Mouse (Mus musculus) forebrain, embryonic 10.5 days (tissue): ENCODE measurements around the gene Dzip1. TPM values are rescaled to one million over a fixed set of nuclear protein-coding genes. Genes with fewer than 3 reads are reported as not detected.
A peak's percentile ranks its signal among the peaks of the same experiment; 100 is the strongest.

Source experiments
- DNase-seq: peaks from one replicate; pipeline ENCODE4 v3.0.0-alpha.2; 2017; ENCODE audit warnings: low spot score; ENCODE audit errors: extremely low spot score
- H3K27ac ChIP-seq: fragments of 300-500 bp; sonication (generic); 2 replicates; pipeline ENCODE4 v1.5.1; 2016; ENCODE audit warnings: mild to moderate bottlenecking
- H3K27me3 ChIP-seq: fragments of 300-500 bp; sonication (generic); 2 replicates; pipeline ENCODE4 v1.6.1; 2016; ENCODE audit warnings: mild to moderate bottlenecking; ENCODE audit not compliant: poor library complexity, severe bottlenecking
- H3K36me3 ChIP-seq: fragments of 300-500 bp; sonication (generic); replicated peaks from 2 replicates; pipeline ENCODE4 v1.6.1; 2016; ENCODE audit warnings: mild to moderate bottlenecking, moderate library complexity
- H3K4me1 ChIP-seq: fragments of 300-500 bp; sonication (generic); 2 replicates; pipeline ENCODE4 v1.6.1; 2016
- H3K4me3 ChIP-seq: fragments of 300-500 bp; sonication (generic); 2 replicates; pipeline ENCODE4 v1.5.1; 2016; ENCODE audit warnings: mild to moderate bottlenecking, moderate library complexity
- H3K9me3 ChIP-seq: fragments of 300-500 bp; sonication (generic); 2 replicates; pipeline ENCODE4 v1.6.1; 2016; ENCODE audit warnings: mild to moderate bottlenecking, moderate library complexity
- WGBS: fragments of 180-500 bp; shearing (Covaris S2); methylation state at CpG from one replicate; pipeline ENCODE4 v1.1.7; 2016; 5-methylcytosine and 5-hydroxymethylcytosine counted together
- polyA plus RNA-seq: library from polyadenylated mRNA; unstranded; fragments of >200 nt; fragmentation: Nextera tagmentation; extraction: Ambion mirVana; gene quantifications from 2 replicates; pipeline ENCODE4 v1.2.1, GENCODE M21; 2016

The Dzip1 gene
- 13.0 and 13.9 TPM in 2 replicates for polyA plus RNA-seq

GRCm38 (mm10) chr14:118924673-118925615 lies at the start of gene Dzip1:
Dzip1 (minus strand) TSS chr14:118925460.
- Histone ChIP-seq H3K4me1 (peaks cover 44% of the 10 kb centered on the region), H3K9me3 (no peaks in the 10 kb centered on the region), H3K27me3 (peaks cover 60% of the 10 kb centered on the region), H3K27ac (peak within 1 kb of the TSS; percentile 92), H3K36me3 (peaks cover 23% of the 10 kb centered on the region), H3K4me3 (peak within 1 kb of the TSS; percentile 75)
- WGBS, result under 1% methylated on average over 55 of the region's 55 CpGs
- peak; percentile 80 for DNase-seq

DNA sequence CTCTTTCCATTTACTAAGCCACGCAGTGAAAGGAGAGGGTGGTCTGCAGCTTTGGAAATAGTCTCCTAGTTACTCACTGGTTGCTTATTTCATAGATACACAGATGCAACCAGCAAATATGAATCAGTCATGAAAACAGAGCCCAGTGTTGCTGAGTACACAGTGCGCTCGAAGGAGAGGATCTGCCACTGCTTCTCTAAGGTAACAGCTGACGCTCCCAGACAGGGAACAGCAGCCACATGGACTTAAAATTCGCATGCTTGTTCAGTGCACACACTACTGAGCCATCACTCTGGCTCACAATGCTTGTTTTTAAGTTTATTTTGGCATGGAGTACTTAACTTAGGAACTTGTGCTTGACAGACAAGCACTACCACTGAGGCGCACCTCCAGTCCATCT lies 47.0 kb upstream of the Dzip1 start:
- Histone ChIP-seq H3K4me3 (no peak overlapping the region), H3K4me1 (no peaks in the 10 kb centered on the region), H3K27ac (no peak overlapping the region), H3K9me3 (no peaks in the 10 kb centered on the region), H3K27me3 (no peaks in the 10 kb centered on the region), H3K36me3 (peaks cover 98% of the 10 kb centered on the region)
- WGBS, result 92% methylated on average over 6 of the region's 6 CpGs
- no peak for DNase-seq

- 89% methylated on average over 7 of the region's 7 CpGs for WGBS
- Histone ChIP-seq H3K36me3 (peaks cover 58% of the 10 kb centered on the region), H3K4me3 (no peak overlapping the region), H3K4me1 (no peaks in the 10 kb centered on the region), H3K27me3 (no peaks in the 10 kb centered on the region), H3K9me3 (no peaks in the 10 kb centered on the region), H3K27ac (no peak overlapping the region)
- no peak for DNase-seq
These were observed 42.4 kb upstream of the Dzip1 start for GRCm38 (mm10) chr14:118967646-118968045.

DNA sequence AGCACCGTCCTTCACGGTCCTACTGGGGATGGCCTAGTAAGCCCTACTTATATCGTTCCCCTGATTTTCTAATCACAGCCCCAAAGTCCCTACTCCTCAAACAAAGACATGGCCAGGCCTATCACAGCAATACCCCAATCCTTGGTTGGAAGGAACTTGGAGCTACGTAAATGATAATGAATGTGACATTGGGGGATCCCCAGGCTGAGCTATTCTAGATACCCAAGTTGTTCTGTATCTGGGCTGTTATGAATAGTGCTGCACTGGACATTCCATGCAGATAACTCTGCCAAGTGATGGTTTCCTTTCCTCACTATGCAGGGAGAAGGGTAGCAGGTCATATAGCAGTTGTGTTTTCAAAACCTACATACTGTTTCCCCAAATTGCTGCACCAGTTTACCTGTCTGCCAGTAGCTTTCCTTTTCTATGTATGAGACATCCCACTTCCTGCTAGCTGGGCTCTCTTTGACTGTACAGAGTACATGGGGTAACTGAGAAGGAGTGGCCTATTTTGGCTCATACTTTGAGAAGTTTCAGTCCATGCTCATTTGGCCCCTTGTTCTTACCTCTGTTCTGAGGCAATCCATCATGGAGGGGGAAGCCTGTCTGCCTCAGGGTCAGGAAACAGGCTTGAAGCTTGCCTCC lies 40.2 kb upstream of the Dzip1 start:
- Histone ChIP-seq H3K4me1 (no peaks in the 10 kb centered on the region), H3K9me3 (no peaks in the 10 kb centered on the region), H3K27ac (no peak overlapping the region), H3K27me3 (no peaks in the 10 kb centered on the region), H3K36me3 (peaks cover 57% of the 10 kb centered on the region), H3K4me3 (no peak overlapping the region)
- 88% methylated on average over 4 of the region's 4 CpGs for WGBS
- DNase-seq, result no peak

- Histone ChIP-seq H3K4me1 (peaks cover 3% of the 10 kb centered on the region; the same call in 1 of the 2 replicates), H3K27ac (no peak overlapping the region), H3K4me3 (no peak overlapping the region), H3K36me3 (peaks cover 88% of the 10 kb centered on the region), H3K27me3 (no peaks in the 10 kb centered on the region), H3K9me3 (no peaks in the 10 kb centered on the region)
- 93% methylated on average over 3 of the region's 3 CpGs for WGBS
- DNase-seq, result no peak
These were observed 32.8 kb upstream of the Dzip1 start for GRCm38 (mm10) chr14:118958010-118958409.

DNA sequence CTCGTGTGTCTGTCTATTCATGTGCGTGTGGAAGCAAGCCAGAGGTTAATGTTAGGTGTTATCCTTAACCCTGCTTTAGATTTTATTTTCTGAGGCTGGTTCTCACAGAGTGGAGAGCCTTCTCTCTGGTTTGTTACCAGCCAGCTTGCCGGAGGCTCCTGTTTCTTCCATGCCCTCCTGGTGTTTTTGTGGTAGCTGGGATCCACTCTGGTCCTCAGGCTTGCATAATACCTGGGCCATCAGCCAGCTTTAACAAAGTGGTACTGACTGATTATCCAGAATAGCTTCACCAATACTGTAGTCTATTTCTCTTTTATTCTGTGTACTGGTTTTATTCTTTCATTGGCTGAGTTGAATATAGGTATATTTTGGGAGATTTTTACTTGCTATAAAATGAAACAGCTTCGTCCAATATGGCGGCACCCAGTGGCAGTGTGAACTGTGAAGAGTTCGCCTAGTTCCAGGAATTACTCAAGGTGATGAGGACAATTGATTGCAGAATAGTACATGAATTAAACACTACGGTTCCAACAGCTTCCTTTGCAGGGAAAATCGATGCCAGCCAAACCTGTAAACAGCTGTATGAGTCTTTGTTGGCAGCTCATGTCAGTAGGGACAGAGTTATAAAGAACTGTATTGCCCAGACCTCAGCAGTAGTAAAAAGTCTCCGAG lies 26.8 kb upstream of the Dzip1 start:
- Histone ChIP-seq H3K27me3 (no peaks in the 10 kb centered on the region), H3K36me3 (peaks cover 34% of the 10 kb centered on the region), H3K4me3 (no peak overlapping the region), H3K27ac (no peak overlapping the region), H3K4me1 (peaks cover 10% of the 10 kb centered on the region; the same call in 1 of the 2 replicates), H3K9me3 (no peaks in the 10 kb centered on the region)
- WGBS, result 92% methylated on average over 9 of the region's 9 CpGs
- DNase-seq, result no peak

DNA sequence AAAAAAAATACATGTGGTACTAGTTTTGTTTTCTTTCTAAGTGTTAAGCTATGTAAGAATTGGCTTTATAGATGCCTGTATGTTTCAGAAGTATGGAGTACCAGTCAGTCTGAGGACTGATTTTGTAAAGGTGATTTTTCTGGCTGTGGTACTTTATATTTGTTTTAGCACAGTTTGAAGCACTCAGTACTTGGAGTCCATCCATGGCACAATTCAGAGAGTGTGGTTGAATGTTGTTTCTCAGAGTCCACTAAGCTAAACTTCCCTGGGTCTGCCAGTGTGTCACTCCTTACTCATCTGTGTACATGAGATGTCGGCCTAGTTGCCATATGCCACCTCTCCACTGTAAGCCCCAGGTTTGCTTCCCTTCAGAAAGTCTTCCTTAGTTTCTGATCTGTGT lies 23.6 kb upstream of the Dzip1 start:
- DNase-seq, result no peak

DNA sequence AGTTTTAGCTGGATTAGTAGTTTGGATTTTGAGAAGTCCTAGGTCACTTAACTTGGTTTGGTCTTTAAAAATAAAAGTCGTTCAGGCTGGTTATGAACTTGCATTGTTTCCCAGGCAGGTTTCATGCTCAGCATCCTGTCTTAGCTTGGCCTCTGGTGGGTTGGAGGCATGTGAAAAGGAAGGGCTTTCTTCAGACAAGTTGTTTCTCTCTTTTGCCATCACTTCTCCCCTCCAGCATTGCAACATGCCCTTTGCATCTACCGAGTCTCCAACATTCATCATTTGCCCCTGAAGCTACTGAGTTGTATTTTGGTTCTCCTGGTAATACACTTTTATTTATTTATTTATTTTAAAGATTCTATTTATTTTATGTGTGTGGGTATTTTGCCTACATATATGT lies 19.4 kb upstream of the Dzip1 start:
- Histone ChIP-seq H3K9me3 (no peaks in the 10 kb centered on the region), H3K4me3 (no peak overlapping the region), H3K27me3 (no peaks in the 10 kb centered on the region), H3K36me3 (no peaks in the 10 kb centered on the region), H3K4me1 (peaks cover 15% of the 10 kb centered on the region), H3K27ac (no peak overlapping the region)
- no peak for DNase-seq
- WGBS, result 85% methylated on average over 2 of the region's 2 CpGs

More for the DNA sequence above, 23.6 kb upstream of the Dzip1 start:
- WGBS, result 94% methylated on average over 1 of the region's 1 CpGs
- H3K27me3 ChIP-seq, result no peaks in the 10 kb centered on the region
- H3K4me3 ChIP-seq, result no peak overlapping the region
- no peak overlapping the region for H3K27ac ChIP-seq
- no peaks in the 10 kb centered on the region for H3K9me3 ChIP-seq
- H3K36me3 ChIP-seq, result peaks cover 10% of the 10 kb centered on the region
- H3K4me1 ChIP-seq, result peaks cover 7% of the 10 kb centered on the region; the same call in 1 of the 2 replicates

DNA sequence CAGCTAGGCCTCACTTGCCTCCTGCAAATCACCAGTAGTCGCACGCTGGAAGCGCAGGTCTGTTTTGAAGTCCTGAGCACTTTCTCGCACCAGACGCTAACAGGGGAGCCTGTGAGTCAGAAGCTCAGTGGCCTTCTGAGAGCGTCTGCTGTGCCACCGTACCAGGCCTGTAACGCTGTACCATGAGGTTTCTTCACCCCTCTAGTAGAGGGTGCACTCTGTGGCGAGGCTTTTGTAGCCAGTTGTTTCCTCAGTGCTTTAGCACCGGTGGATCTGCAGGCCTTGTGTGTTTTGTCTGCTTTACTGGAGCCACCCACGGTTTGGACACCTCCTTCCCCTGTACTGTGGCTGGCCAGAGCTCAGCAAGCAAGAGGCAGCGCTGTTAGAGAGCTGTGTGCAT lies 16.8 kb upstream of the Dzip1 start:
- WGBS, result 37% methylated on average over 12 of the region's 12 CpGs
- H3K4me1 ChIP-seq, result peaks cover 32% of the 10 kb centered on the region
- H3K36me3 ChIP-seq, result no peaks in the 10 kb centered on the region
- no peak overlapping the region for H3K4me3 ChIP-seq
- DNase-seq, result no peak
- H3K27me3 ChIP-seq, result no peaks in the 10 kb centered on the region
- H3K9me3 ChIP-seq, result no peaks in the 10 kb centered on the region
- peak overlapping the region; percentile 58; the same call in 1 of the 2 replicates for H3K27ac ChIP-seq

DNA sequence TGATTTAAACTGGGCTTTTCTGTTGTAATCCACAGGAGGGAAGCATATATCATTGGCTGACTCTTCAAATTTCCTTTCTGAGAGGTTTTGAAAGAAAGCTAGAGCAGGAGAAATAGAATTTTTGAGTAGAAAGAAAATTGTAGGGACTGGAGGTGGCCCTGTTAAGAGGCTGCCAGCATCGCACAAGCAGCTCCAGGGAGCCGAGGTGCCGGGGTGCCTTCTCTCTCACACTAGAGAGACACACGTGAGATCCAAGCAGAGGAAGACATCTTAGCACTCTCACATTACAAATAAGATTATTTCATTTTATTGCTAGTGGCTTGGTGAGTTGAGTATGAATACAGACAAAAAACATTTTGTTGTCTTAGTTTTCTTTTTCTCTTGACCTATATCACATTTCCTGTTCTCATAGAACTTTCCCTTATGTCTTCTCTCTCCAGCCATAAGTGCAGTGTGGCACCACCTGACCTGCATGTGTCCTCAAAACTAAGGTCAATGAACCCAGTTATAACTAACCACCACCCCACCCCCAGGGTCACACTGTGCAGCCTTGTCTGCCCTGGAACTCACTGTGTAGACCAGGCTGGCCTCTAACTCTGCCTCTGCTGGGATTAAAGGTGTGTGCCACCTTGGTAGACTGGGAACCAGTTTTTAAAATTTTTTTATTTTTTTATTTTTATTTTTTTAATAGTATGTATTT lies 15.7 kb upstream of the Dzip1 start:
- Histone ChIP-seq H3K4me3 (no peak overlapping the region), H3K27me3 (peaks cover 10% of the 10 kb centered on the region), H3K36me3 (no peaks in the 10 kb centered on the region), H3K4me1 (peaks cover 40% of the 10 kb centered on the region), H3K9me3 (no peaks in the 10 kb centered on the region), H3K27ac (no peak overlapping the region)
- 74% methylated on average over 4 of the region's 4 CpGs for WGBS
- DNase-seq, result no peak

GRCm38 (mm10) chr14:118938551-118938950 lies 13.3 kb upstream of the Dzip1 start:
- H3K36me3 ChIP-seq, result no peaks in the 10 kb centered on the region
- DNase-seq, result no peak
- 1% methylated on average over 7 of the region's 7 CpGs for WGBS
- H3K4me3 ChIP-seq, result peak overlapping the region; percentile 99
- peak overlapping the region; percentile 96 for H3K27ac ChIP-seq
- H3K4me1 ChIP-seq, result peaks cover 40% of the 10 kb centered on the region
- peaks cover 20% of the 10 kb centered on the region for H3K27me3 ChIP-seq
- H3K9me3 ChIP-seq, result no peaks in the 10 kb centered on the region
